Mouse (Mus musculus) adipocyte (in vitro differentiated cells): ENCODE measurements around the gene Slc23a2.

Source experiments
- DNase-seq: peaks from one replicate; pipeline ENCODE4 v3.0.0-alpha.2; 2016; ENCODE audit warnings: low spot score

Slc23a2 gene

DNA sequence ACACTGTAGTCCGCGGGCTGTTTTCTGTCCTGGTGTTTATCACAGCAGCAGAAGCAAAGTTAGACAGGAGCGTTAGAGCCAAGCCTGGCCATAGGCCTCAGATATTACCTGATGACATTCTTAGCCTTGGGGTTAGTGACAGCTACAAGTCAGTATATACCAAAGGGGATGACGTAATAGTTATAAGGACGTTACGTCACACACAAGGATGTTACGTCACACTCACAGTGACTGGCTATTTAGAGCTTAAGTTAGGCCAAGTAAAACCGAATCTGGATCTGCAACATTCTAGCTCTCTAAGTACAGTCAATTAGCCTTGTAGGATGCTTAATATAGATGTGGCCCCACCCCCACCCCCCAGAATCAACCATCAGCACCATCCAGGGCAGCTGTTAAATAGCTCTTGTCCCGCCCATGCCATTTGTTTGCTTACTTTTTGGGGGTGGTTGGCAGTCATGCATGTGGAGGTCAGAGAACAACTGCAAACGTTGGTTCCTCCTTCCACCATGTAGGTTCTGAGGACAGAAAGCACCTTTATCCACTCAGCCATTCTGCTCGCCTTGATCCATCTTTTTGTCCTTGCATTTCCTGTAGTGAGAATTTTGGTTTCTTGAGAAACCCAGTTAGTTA is 96.7 kb downstream of the Slc23a2 start:
- peak; percentile 47 for DNase-seq

DNA sequence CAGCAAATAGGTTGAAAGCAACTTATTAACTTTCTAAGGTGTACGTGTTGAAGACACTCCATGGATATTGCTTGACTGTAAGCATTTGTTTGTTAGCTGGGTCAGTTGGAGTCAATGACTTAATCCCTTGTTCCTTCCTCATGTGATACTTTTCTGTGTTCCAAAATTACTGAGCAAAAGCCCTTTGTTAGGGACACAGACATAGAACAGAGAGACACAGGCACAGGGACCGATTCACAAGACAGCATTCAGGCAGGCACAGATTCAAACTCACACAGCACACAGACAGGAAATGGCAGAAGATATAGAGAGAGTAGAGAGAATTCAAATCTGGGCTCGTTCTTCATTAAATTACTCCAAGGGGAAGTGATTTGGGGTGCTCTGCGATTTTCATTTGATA is 97.5 kb downstream of the Slc23a2 start:
- no peak for DNase-seq

DNA sequence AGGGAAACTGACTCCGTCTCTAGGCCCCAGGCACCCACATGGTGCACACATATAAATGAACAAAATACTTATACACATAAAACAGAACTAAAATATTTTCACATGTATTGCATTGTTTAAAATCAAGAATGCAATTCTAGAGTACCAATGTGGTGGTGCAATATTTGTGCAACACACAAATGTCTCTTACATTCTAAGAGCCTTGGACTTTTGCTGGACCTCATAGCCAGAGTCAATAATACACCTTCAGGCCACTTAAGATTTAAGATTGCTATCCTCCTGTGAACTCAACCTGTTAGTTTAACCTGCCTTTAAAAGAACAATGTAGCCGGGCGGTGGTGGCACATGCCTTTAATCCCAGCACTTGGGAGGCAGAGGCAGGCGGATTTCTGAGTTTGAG is 98.2 kb downstream of the Slc23a2 start:
- no peak for DNase-seq

DNA sequence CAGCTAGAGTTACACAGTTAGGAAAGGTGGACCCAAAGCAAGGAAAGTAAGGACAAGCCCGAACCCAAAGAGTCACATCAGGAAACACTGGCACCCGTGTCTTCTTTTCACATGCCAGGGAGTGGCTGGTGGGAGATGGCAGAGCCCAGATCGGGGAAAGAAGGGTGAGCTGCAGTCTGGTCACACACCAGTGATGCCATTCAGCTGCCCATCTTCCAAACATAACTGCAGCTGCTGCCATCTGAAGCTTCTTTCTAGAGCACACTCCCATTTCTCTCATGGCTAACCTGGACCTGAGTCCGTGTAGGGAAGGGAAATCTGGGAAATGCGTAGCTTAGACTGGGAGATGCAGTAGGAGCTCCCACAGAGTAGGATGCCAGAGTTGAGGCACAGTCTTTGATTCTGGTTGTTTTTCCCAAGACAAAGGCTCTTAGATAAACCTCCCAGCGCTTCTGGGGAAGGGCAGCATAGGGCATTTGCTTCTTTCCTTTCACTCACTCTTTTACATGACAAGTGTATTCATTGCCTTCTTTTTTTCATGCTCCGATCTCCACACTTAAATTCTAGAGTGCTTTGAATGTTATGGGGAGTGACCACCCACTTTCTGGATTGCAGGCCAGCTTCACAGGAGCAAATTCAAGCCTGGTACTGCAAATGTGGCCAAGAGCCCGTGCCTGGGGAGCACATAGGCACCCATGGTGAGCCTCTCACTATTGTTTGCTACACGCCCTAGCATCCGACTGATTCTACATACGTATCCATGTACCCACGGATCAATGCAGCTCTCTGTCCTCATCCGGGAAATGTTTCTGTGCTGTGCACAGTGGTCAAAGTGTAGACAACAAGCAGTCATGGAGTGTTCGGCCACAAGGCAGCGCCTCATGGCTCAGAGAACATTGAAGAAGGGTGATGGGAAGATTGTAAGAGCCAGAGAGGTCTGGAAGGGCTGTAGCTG is 100.3 kb downstream of the Slc23a2 start:
- DNase-seq = no peak

DNA sequence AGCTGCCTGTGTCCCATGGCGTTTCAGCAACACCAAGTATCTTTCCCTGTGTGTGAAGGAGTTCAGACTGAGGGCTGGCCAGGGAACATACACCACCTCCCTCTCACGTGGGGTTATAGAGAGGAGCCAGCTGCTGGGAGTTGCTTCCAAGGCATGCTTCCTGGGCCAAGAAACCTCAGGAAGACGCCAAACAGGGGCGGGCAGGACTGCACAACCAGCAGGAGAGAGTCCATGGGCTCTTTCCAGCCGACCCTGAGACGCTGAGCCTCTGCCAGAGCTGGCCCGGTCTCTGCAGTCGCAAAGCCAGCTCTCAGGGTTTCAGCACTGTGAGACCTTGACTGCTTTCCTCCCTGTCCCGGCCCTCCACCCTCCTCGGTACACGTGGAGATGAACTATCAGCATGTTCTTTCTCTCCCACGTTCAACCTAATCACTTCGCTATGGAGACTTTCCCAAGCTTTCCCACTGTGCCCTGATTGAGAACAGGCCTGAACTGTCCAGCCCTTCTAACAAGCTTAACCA is 101.7 kb downstream of the Slc23a2 start:
- DNase-seq = peak; percentile 92

DNA sequence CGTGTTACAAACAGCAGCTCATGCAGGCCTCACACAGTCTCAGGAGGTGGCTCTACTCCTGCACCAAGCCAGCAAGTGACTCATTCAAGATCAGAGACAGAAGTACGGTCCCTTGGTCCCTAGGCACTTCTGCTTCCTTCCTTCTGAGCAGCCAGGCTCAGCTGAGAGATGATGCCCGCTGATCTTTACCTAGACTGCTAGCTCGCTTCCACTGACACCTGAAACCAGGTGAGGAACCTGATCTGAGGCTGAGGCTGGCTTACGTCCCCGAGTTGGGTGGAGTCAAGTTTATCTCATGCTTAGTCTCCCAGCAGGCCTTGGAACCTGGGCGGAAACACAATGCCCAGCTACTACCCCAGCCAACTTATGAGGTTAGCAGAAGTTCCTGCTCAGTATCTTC is 105.0 kb downstream of the Slc23a2 start:
- DNase-seq = no peak

DNA sequence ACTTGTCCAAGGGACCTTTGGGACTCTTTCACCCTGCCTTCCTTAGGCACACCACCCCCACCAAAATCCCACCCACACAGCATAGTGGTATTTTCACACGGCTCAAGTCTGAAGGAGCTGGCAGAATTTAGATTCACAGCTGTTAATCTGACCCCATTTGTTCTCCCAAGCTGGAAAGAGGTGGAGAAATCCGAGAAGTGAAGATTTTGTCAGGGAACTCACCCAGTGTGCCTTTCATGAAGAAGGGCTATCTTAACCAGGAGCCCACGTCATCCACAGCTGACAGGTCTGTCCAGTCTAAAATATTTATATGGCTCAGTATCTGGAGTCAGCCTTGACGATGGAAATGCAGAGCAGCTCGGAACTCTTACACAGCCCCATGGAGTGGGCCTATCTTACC is 108.6 kb downstream of the Slc23a2 start:
- DNase-seq = no peak

DNA sequence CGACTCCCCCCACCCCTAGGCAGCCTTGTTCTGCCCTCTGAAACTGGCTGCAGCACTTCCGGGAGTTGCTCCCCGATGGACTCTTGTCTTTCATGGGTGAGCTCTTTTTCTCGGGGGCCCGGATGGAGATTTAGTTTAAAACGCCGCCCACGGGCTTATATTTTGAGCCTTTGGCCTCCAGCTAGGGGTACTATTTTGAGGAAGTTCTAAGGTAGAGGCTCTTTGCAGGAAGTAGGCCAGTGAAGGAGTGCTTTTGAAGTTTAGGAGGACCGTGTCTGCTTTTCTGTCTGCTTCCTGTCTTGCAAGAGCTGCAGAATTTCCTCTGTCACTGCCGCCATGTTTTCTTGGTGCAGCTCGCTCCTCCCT is 109.5 kb downstream of the Slc23a2 start:
- no peak for DNase-seq

DNA sequence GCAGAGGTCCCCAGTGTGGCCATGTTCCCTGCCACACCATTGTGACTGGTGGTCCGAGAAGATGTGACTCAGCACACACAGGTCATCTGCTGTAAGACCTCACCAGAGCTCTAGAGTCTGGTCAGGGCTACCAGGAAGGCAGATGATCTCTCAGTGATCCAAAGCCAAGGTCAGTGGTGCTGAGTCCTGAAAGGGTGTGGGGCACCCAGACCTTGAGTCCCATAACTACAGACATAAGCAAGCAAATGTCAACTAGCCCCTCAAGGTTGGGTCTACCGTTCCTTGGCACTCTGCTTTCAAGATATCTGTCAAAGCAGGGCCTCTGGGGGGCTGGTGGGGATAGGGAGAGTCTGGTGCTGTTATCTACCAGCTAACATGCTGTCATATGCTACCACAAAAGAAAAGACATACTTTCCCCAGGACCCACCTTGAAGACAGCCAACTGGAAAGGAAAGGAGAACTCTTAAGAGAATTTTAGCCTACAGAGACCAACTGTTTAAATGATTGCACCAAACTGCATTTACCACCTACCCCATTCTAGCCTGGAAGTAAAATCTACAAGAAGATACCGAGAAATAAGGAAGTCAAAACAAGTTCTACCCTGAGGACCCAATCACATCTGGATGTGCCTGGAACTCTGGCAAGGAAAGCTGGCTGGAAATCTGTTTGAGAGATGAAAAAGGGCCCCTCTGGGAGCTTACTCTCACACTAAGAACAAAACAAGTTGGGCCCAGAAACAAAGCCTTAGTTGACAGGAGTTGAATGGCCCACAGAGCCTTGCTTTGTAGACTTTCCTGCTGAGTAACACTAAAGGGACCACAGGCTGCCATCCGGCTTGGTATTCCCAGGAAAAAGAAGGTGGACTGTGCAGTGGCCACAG is 110.1 kb downstream of the Slc23a2 start:
- peak; percentile 37 for DNase-seq

DNA sequence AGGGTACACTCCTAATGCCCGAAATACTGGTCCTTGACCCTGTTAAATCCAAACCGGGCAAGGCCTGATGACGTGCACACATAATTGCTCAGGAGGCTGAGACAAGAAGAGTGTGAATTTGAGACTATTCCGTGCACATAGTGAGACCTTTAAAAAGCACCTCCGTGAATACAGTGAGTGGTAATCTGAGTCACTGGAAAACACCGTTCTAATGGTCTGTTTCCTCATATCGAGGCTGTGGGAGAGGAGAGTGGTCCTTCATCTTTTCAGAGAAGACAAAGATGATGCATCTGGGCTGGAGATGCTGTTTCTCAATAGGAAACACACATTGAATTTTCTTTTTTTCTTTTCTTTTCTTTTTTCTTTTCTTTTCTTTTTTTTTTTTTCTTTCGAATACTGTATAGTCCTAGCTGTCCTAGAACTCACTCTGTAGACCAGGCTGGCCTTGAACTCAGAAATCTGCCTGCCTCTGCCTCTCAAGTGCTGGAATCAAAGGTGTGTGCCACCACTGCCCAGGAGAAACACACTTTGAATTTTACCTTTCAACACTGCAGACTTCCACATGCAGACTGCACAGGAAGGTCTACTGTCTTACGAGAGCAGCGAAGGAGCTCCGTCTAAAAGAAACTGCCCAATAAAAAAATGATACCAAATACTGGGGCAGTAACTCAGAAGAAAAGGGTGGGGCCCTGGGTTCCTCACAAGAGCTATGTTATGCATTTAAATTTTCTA is 113.4 kb downstream of the Slc23a2 start:
- no peak for DNase-seq

DNA sequence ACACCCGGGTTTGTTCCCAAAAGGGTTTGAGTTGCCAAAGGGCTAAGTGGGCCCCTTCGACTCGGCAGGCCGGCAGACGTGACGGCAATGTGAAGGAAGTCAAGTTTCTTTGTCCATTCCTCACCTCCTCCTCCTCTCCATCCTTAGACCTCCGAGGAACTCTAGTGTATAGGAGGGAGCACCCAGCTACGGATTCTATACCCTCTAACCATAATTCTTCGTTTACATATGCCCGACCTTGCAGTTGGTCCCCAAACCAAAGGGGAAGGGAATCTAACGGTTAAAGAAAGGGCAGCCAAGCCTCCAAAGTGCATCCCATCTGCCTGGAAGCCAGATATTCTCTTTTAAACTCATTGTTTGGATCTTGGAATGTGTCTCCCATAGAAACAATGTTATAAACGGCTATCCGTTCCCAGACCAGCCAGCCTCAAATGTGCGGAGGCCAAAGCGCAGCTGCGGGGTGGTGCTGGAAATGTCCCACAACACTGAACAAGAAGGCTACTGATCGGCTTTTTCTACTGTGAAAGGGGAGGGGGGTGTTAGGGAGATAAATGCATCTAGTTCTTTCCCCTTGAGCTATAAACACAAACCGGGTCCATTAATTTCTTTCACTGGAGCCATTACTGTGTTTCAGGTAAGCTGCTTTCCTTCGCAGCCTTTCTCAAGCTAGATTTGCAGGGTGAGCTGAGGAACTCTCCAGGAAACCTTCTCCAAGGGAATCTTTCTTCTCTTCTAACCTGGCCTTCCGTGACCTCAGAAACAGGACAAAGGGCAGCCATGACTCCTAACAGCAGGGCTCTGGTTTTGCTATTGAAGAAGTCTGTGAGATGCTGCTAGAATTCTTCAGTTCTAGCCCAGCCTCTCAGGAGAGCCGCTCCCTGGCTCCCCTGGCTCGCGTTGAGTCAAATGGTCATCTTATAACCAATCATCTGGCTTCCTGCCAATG is 114.2 kb downstream of the Slc23a2 start:
- DNase-seq = no peak

DNA sequence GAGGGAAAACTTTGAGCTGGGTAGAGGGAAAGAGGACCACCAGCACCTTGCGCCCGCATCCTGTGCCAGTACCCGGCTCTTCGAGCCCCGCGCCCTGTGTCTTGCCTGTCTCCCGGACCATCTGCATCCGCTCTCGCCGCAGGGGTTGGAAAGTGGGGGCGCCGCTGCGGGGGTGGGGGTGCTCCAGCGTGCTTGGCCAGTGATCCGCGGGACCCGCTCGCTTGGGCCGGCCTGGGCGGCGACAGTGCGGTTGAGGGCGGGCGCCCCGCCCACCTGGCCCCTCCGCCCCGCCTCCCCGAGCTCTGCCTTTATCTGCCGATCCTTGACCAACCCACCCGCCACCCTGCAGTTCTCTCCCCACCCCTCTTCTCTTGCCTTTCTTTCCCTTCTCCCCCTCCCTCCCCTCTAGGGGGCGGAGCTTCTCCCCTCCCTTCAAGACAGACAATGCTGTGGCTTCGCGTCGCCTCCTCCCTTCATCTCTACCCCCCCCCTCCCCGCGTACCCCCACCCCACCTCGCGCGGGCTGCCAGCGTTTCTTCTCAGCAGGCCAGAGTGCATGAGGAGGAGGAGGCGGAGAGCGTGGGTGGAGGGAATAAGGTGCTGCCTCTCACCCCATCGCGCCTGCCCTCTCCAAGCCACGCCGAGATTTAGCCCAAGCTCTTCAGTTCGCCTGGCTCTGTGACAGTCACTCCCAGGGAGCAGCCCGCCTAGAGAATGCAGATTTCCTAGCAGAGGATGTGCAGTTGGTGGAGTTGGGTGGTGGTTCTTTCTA is 115.1 kb downstream of the Slc23a2 start, which contains the start of gene Rassf2:
TSS of gene Rassf2 (minus strand) at position 613 of the 772 bp plus-strand sequence.
- peak; percentile 70 for DNase-seq

DNA sequence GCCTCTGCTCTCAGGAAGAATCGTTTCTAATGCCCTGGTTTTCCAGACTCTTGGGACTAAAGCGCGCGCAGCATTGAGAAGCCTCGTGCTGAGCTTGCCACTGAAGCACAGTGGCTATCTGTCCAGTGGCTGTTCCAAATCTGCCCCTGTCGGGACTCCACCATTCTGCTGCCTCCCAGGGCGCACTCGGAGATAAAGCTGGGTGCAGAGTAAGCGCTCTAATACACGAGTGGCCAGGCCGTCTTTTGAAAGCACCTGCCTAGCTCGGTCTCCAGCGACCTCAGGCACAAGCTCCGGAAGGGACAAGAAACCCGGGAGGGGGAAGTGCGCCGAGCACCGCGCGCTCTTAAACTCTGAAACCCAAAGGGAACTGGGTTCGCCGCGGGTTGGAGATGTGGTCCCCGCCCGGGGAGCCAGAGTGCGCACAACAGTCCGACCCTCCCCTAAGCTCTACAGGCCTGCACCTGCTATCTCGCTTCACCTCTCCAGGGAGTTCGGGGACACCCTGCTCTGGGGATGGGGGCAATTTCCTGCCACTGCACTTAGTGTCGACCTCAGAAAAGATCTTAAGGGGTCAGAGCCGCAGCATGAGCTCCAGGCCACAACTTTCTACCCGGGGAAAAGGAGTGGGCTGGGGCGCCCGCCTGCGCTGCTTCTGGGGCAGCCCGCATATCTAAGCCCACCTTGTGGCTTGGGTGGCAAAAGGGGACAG is 115.9 kb downstream of the Slc23a2 start:
- no peak for DNase-seq

DNA sequence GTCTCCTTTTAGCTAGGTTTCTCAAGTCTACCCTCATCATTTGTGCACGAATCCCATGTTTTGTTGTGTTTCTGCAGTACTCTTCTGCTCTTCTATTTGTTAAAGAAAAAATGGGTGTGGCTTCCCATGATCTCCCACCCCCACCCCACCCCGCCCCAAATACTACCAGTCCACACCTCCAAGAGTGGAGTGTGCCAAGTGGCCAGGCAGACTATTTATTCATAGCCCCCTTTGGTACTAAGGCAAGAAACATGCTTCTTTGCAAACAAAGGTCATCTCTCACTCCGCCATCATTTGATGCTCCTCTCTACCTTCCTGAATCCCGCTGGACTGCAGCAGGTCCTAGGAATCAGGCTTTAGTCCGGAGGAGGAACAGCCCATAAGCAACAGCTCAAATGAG is 116.8 kb downstream of the Slc23a2 start:
- no peak for DNase-seq

DNA sequence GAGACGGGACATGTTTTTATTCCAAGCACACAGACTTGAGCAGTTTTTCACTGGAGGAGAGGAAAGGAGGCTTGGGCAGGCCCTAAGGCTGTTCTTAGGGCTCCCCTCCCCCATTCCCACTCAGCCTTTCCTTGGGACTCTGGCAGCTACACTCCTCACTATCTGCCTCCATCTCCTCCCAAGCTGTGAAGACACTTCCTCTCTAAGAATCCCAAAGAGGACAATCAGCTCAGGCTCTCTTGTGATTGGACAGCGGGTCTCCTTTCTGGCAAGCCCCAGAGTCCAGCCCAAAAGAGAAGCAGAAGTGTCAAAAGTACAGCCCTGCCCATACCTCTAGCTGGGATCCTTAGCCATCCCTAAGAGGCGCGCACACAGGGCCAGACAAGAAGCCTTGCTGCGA is 117.5 kb downstream of the Slc23a2 start:
- DNase-seq = no peak

DNA sequence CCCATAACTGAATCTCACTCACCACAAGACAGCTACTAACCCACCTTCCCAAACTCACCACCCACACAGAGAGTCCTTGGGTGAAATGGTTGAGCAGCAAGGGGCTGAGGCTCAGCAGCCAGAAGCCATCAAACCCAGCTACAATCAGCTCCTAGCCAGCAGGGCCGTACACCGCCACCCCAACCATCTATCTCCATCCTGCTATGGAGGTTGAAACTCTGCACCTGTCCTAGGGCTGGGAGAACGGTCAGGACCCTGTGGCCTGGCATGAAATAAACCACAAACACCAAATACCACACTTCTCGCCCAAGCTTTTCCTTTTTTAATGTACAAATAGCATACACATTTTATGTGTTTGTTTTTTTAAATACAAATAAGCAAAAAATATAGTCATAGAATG is 120.9 kb downstream of the Slc23a2 start:
- DNase-seq = no peak

DNA sequence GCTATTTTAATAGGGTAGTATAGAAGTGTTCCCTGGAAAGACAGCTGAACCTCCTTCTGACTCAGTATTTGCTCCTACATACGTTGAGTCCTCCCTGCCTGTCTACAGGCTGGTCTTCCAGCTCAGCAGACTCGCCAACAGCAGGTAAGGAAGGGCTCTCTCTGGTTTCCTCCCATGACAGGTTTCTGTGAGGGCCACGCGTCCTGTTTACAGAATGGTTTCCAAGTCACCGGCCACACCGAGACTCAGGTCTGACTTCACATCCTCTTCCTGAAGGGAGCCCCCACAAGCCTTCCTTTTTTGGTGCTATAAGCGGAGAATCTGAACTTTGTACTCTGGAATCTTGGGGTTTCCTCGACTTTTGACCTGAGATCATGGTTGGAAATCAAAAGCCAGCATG is 122.3 kb downstream of the Slc23a2 start:
- no peak for DNase-seq

DNA sequence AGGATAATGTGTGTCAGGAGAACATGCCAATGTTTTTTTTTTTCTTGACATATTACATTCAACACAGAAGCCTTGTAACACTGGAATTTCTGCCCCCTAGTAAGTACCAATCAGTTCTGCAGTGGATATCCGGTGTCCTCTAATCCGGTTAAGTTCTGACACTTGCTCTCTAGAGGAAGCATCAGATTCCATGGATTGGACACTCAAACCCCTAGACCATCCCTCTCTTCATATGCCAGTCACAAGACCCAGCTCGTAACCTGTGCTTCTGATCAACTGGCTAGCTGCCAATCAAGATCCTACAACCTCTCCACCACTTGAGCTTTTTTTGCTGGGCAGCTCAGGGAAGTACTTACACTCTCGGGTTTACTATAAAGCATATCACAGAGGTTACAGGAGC is 123.3 kb downstream of the Slc23a2 start:
- no peak for DNase-seq

DNA sequence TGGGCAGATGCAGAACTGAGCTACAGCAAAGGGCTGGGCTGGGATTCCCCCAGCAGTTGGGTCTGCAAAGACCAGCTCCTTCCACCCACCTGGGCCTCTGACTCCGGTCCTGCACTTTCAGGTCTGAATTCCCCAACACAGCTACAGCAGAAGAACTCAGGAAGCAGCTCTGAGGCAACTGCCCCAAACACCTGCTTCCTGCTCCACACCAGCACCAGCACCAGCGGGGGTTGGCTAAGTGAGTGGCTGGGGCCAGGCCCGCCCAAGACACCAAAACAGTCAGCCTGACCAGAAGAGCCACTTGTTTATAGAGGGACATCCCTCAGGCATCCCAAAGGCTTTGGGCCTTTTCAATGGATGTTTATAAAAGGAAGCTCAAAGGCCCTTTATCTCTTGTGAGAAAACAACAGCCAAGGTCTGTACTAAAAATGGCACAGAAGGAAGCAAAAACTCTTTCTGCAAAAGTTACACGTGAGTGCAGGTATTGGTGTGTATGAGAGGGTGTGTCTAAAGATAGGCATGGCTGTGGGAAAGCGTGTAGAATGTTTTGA is 123.8 kb downstream of the Slc23a2 start:
- DNase-seq = no peak
